Mouse (Mus musculus) kidney, adult 2 months (tissue): ENCODE results near the gene Gm10447. TPM values are rescaled to one million over a fixed set of nuclear protein-coding genes. Genes with fewer than 3 reads are reported as not detected.

Experiments used
- DNase-seq: peaks from one replicate; pipeline ENCODE4 v3.0.0; 2021
- H3K27ac ChIP-seq: fragments of 200-500 bp; 2 replicates; pipeline ENCODE4 v1.5.1; 2012; ENCODE audit warnings: low read depth, low read length, control low read depth, inconsistent platforms; ENCODE audit not compliant: insufficient read depth
- H3K27me3 ChIP-seq: fragments of 200-500 bp; replicated peaks from 2 replicates; pipeline ENCODE4 v1.6.1; 2012; ENCODE audit warnings: mild to moderate bottlenecking, moderate library complexity, low read length, inconsistent platforms; ENCODE audit not compliant: control insufficient read depth, insufficient read depth
- H3K36me3 ChIP-seq: fragments of 200-500 bp; 2 replicates; pipeline ENCODE4 v1.6.1; 2012; ENCODE audit warnings: mild to moderate bottlenecking, moderate library complexity, low read length, inconsistent platforms; ENCODE audit not compliant: control insufficient read depth, insufficient read depth
- H3K4me1 ChIP-seq: fragments of 200-500 bp; 2 replicates; pipeline ENCODE4 v1.6.1; 2011; ENCODE audit warnings: low read length; ENCODE audit not compliant: control insufficient read depth, insufficient read depth
- H3K4me3 ChIP-seq: fragments of 200-500 bp; 2 replicates; pipeline ENCODE4 v1.5.1; 2011; ENCODE audit warnings: mild to moderate bottlenecking, low read depth, low read length, control low read depth; ENCODE audit not compliant: insufficient read depth
- CTCF ChIP-seq: fragments of 200-500 bp; conservative IDR thresholded peaks from 2 replicates; pipeline ENCODE4 v1.5.1; 2011; ENCODE audit warnings: low read depth, mild to moderate bottlenecking, control low read depth, low read length, moderate library complexity, mixed read lengths; ENCODE audit not compliant: insufficient read depth, insufficient read length
- POLR2A ChIP-seq: fragments of 200-500 bp; IDR thresholded peaks from one replicate; pipeline ENCODE4 v1.6.1; 2011; ENCODE audit warnings: low read depth, low read length, control low read depth
- WGBS: fragments of 180-500 bp; shearing (Covaris S2); methylation state at CpG from one replicate; pipeline ENCODE4 v1.1.7; 2018; 5-methylcytosine and 5-hydroxymethylcytosine counted together
- polyA plus RNA-seq: library from polyadenylated mRNA; depleted of rRNA; stranded (reverse); fragments of >200 nt; gene quantifications from 2 replicates; pipeline ENCODE4 v1.2.3, GENCODE M21; 2012

Gm10447 gene
- polyA plus RNA-seq, 1 experiment, result 0.05 TPM

DNA sequence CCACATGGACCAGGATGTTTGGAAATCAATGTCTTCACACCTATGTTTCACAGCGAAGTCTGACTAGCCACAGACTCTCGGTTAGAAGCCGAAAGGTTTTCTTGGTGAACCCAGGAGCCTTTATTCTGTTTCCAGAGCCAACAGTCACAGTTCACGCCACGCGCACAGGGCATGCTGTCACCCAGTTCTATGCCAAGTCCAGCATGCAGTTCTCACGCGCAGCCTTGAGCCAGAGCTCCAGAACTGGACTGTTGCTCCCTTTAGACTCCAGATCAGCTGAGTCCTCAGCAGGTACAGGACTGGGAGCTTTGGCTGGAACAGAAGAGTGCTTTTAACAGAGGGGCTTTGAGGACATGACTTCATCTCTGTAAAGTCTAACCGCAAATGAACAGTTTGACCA lies 4.5 kb downstream of the Gm10447 start:
- Histone ChIP-seq H3K36me3 (no peaks in the 10 kb centered on the region), H3K27me3 (no peaks in the 10 kb centered on the region), H3K27ac (no peak overlapping the region), H3K4me3 (no peak overlapping the region), H3K4me1 (peaks cover 4% of the 10 kb centered on the region; the same call in 1 of the 2 replicates)
- WGBS, result 81% methylated on average over 9 of the region's 9 CpGs
- no peak for TF ChIP-seq POLR2A
- TF ChIP-seq CTCF, result no peak
- DNase-seq, result peak; percentile 65

DNA sequence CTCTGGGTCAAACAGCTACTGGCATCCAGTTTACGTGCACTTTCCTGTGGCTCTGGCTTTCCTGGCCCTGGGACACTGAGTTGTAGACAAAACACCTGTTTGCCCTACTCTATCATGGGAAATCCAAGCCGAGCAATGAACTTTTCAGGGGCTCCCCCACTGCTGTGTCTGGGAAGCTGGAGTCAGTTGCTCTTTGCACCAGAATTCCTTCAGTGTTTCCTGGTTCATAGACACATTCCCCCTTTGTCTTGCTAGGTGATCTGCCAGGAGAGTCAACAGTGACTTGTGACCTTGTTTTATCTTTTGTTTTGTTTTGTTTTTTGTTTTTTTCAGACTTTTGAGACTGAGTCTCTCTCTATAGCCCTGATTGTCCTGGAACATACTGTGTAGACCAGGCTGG lies 5.5 kb downstream of the Gm10447 start:
- no peaks in the 10 kb centered on the region for H3K27me3 ChIP-seq
- TF ChIP-seq POLR2A (no peak), CTCF (no peak)
- 46% methylated on average over 2 of the region's 2 CpGs for WGBS
- no peak overlapping the region for H3K27ac ChIP-seq
- H3K4me1 ChIP-seq, result peaks cover 4% of the 10 kb centered on the region; the same call in 1 of the 2 replicates
- H3K36me3 ChIP-seq, result no peaks in the 10 kb centered on the region
- no peak for DNase-seq
- no peak overlapping the region for H3K4me3 ChIP-seq

GRCm38 (mm10) chr11:53450070-53450705 lies 6.7 kb downstream of the Gm10447 start:
- H3K27ac ChIP-seq, result no peak overlapping the region
- no peak for TF ChIP-seq POLR2A
- no peak for TF ChIP-seq CTCF
- no peak overlapping the region for H3K4me3 ChIP-seq
- H3K4me1 ChIP-seq, result peaks cover 4% of the 10 kb centered on the region; the same call in 1 of the 2 replicates
- no peak for DNase-seq
- 26% methylated on average over 15 of the region's 15 CpGs for WGBS
- no peaks in the 10 kb centered on the region for H3K27me3 ChIP-seq
- H3K36me3 ChIP-seq, result no peaks in the 10 kb centered on the region

DNA sequence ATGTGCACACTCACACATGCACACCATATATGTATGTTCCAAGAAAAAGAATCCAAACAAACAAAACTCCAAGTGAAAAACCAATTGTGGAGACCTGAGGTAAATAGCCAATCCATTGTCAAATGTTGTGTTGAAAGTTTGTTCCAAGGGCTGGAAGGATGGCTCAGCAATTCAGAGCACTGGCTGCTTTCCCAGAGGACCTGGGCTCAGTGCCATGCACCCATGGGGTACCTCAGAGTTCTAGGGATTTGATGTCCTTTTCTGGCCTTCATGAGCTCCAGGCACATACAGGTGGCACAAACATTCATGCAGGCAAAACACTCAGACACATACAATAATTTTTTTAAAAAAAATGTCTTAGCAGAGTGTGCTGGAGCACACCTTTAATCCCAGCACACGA lies 8.4 kb downstream of the Gm10447 start:
- no peaks in the 10 kb centered on the region for H3K27me3 ChIP-seq
- 65% methylated on average over 1 of the region's 1 CpGs for WGBS
- peak; percentile 94 for DNase-seq
- no peaks in the 10 kb centered on the region for H3K36me3 ChIP-seq
- H3K4me3 ChIP-seq, result no peak overlapping the region
- TF ChIP-seq CTCF (no peak), POLR2A (no peak)
- H3K4me1 ChIP-seq, result peaks cover 4% of the 10 kb centered on the region; the same call in 1 of the 2 replicates
- H3K27ac ChIP-seq, result no peak overlapping the region

GRCm38 (mm10) chr11:53447996-53448395 lies 8.9 kb downstream of the Gm10447 start:
- H3K4me3 ChIP-seq, result no peak overlapping the region
- H3K4me1 ChIP-seq, result peaks cover 4% of the 10 kb centered on the region; the same call in 1 of the 2 replicates
- WGBS, result 87% methylated on average over 8 of the region's 8 CpGs
- H3K27ac ChIP-seq, result no peak overlapping the region
- DNase-seq, result no peak
- H3K36me3 ChIP-seq, result no peaks in the 10 kb centered on the region
- no peaks in the 10 kb centered on the region for H3K27me3 ChIP-seq
- TF ChIP-seq CTCF (no peak), POLR2A (no peak)

DNA sequence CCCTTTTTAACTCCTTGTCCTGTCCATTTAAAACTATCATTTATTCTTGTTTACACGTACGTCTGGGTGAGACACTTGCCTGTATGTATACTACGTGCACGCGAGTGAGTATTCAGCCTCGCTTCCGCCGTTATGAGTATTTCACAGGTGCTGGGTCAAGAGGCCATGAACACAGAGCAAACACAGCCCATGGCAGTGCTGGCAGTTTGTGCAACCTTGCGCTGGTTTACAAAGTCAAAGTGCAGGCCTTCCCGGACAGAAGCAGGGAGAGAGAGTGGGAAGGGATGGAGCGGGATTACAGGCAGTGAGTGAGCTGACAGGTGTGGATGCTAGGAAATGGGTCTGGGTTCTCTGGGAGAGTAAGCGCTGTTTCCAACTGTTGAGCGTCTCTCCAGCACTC lies 10.7 kb downstream of the Gm10447 start:
- no peaks in the 10 kb centered on the region for H3K27me3 ChIP-seq
- peaks cover 4% of the 10 kb centered on the region; the same call in 1 of the 2 replicates for H3K4me1 ChIP-seq
- H3K27ac ChIP-seq, result no peak overlapping the region
- DNase-seq, result no peak
- H3K36me3 ChIP-seq, result no peaks in the 10 kb centered on the region
- TF ChIP-seq POLR2A (no peak), CTCF (no peak)
- WGBS, result 89% methylated on average over 13 of the region's 13 CpGs
- no peak overlapping the region for H3K4me3 ChIP-seq

DNA sequence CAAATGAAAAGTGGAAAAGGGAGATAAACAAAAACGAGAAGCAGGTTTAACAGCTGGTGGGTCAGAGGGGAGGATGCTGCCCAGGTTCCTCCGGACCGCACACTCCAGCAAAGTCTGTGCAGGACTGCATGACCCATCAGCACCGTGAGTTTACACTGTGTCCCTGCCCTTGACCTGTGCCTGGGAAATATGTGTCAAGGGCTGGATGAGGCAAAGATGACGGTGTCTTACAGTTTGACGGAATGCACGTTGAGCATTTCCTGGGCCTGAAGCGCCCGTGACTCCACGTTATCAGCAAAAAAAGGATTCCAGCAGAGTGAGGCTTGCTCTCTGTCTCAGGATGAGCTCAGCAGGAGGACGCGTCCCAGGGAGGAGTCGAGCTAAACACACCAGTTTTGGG lies 11.3 kb downstream of the Gm10447 start:
- Histone ChIP-seq H3K27me3 (no peaks in the 10 kb centered on the region), H3K36me3 (no peaks in the 10 kb centered on the region), H3K27ac (no peak overlapping the region), H3K4me1 (peaks cover 4% of the 10 kb centered on the region; the same call in 1 of the 2 replicates), H3K4me3 (no peak overlapping the region)
- TF ChIP-seq CTCF (no peak), POLR2A (no peak)
- WGBS, result 86% methylated on average over 13 of the region's 13 CpGs
- DNase-seq, result no peak

DNA sequence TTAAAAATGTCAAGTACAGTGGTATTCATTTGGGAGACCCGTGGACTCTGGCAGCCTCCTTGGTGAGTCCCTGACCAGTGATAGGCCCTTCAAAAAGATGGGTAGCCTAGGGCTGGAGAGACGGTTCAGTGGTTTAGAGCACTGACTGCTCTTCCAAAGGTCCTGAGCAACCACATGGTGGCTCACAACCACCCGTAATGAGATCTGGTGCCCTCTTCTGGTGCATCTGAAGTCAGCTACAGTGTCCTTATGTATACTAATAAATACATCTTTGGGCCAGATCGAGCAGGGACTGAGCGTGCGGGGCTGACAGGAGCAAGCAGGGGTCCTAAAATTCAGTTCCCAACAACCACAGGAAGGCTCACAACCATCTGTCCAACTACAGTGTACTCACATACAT lies 13.0 kb downstream of the Gm10447 start:
- WGBS, result 25% methylated on average over 6 of the region's 6 CpGs
- Histone ChIP-seq H3K4me1 (no peaks in the 10 kb centered on the region), H3K4me3 (no peak overlapping the region), H3K36me3 (no peaks in the 10 kb centered on the region), H3K27ac (no peak overlapping the region), H3K27me3 (no peaks in the 10 kb centered on the region)
- DNase-seq, result peak; percentile 68
- no peak for TF ChIP-seq POLR2A
- peak; percentile 65 for TF ChIP-seq CTCF
